Mouse (Mus musculus) limb, embryonic 11.5 days (tissue): Measurements from ENCODE around the gene Olfr1326-ps1. TPM values are rescaled to one million over a fixed set of nuclear protein-coding genes. Genes with fewer than 3 reads are reported as not detected.

Experiments
- ATAC-seq: fragments of 200-750 bp; cut with Nextera tagmentation; 2 replicates; pipeline ENCODE4 v1.8.0; 2017; ENCODE audit warnings: low read depth; ENCODE audit not compliant: insufficient number of reproducible peaks, low FRiP score, low TSS enrichment
- DNase-seq: peaks from one replicate; pipeline ENCODE4 v3.0.0-alpha.2; 2015; ENCODE audit warnings: low spot score
- H3K27ac ChIP-seq: fragments of 300-500 bp; sonication (generic); replicated peaks from 2 replicates; pipeline ENCODE4 v1.5.1; 2014; ENCODE audit warnings: low read depth, mild to moderate bottlenecking, low read length
- H3K27me3 ChIP-seq: fragments of 300-500 bp; sonication (generic); 2 replicates; pipeline ENCODE4 v1.6.1; 2014; ENCODE audit warnings: mild to moderate bottlenecking, low read length, mixed read lengths; ENCODE audit not compliant: control insufficient read depth, insufficient read depth
- H3K36me3 ChIP-seq: fragments of 300-500 bp; sonication (generic); 2 replicates; pipeline ENCODE4 v1.6.1; 2014; ENCODE audit warnings: mild to moderate bottlenecking, low read length, moderate library complexity, mixed read lengths; ENCODE audit not compliant: control insufficient read depth, insufficient read depth
- H3K4me1 ChIP-seq: fragments of 300-500 bp; sonication (generic); 2 replicates; pipeline ENCODE4 v1.6.1; 2014; ENCODE audit warnings: low read length, mixed read lengths; ENCODE audit not compliant: control insufficient read depth, insufficient read depth
- H3K4me2 ChIP-seq: fragments of 300-500 bp; sonication (generic); 2 replicates; pipeline ENCODE4 v1.6.1; 2014; ENCODE audit warnings: low read depth, mild to moderate bottlenecking, moderate library complexity; ENCODE audit not compliant: severe bottlenecking
- H3K4me3 ChIP-seq: fragments of 300-500 bp; sonication (generic); 2 replicates; pipeline ENCODE4 v1.5.1; 2014; ENCODE audit warnings: low read depth, low read length
- H3K9ac ChIP-seq: fragments of 300-500 bp; sonication (generic); 2 replicates; pipeline ENCODE4 v1.6.1; 2014; ENCODE audit warnings: mild to moderate bottlenecking, low read length
- H3K9me3 ChIP-seq: fragments of 300-500 bp; sonication (generic); 2 replicates; pipeline ENCODE4 v1.6.1; 2016; ENCODE audit warnings: low read length; ENCODE audit not compliant: control insufficient read depth
- WGBS: fragments of 180-500 bp; shearing (Covaris S2); extraction: QIAGEN DNeasy Blood & Tissue Kit; methylation state at CpG from one replicate; pipeline ENCODE4 v1.1.7; 2014; 5-methylcytosine and 5-hydroxymethylcytosine counted together
- polyA plus RNA-seq: library from polyadenylated mRNA; unstranded; fragments of >200 nt; fragmentation: Nextera tagmentation; extraction: Ambion mirVana; gene quantifications from 2 replicates; pipeline ENCODE4 v1.2.1, GENCODE M21; 2014

Olfr1326-ps1 gene
- polyA plus RNA-seq, result not detected in 2 replicates

DNA sequence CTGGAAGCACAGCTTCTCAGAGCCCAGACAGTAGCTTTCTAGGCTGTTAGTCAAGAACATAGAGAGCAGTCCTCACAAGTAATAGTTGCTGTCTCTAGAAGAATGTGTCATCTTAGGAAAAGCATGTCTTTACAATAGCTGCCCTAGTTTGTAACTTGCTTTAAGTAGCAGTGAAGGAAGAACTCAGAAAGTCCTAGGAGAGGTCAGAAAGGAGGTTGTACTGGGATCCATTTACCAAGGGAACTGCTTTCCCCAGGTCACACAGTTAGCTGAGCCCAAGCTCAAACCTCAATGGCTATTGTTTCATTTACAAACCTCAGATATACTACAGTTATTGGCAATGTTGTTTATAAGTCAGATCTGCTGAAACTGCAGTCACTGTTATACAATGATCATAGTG lies at the start of gene Olfr1326-ps1:
Gene Olfr1326-ps1 (minus strand): TSS at position 101 of the 400 bp plus-strand sequence.
- Histone ChIP-seq H3K9ac (no peak within 1 kb of the TSS), H3K27me3 (no peaks in the 10 kb centered on the region), H3K4me1 (no peaks in the 10 kb centered on the region), H3K27ac (no peak within 1 kb of the TSS), H3K4me3 (no peak within 1 kb of the TSS), H3K9me3 (no peaks in the 10 kb centered on the region), H3K4me2 (no peak within 1 kb of the TSS), H3K36me3 (no peaks in the 10 kb centered on the region)
- DNase-seq, result no peak
- no peak for ATAC-seq

- no peak within 1 kb of the TSS for H3K4me3 ChIP-seq
- H3K9me3 ChIP-seq, result no peaks in the 10 kb centered on the region
- H3K4me1 ChIP-seq, result no peaks in the 10 kb centered on the region
- no peak within 1 kb of the TSS for H3K4me2 ChIP-seq
- no peak for ATAC-seq
- H3K27ac ChIP-seq, result no peak within 1 kb of the TSS
- H3K9ac ChIP-seq, result no peak within 1 kb of the TSS
- WGBS, result 87% methylated on average over 2 of the region's 2 CpGs
- DNase-seq, result no peak
- no peaks in the 10 kb centered on the region for H3K36me3 ChIP-seq
- H3K27me3 ChIP-seq, result no peaks in the 10 kb centered on the region
Measured at GRCm38 (mm10) chrX:74592379-74592778, 17.7 kb upstream of the Olfr1326-ps1 start, which contains the start of gene Olfr1325. Gene Olfr1325, plus strand, starts transcription at chrX:74592679.

Other genes with a start within 250 kb of the Olfr1326-ps1 start
- 10.5 and 12.9 TPM in 2 replicates for gene Plxna3, start 245.8 kb downstream of the Olfr1326-ps1 start, polyA plus RNA-seq
- 121 and 122 TPM in 2 replicates for gene Lage3, start 221.3 kb downstream of the Olfr1326-ps1 start, polyA plus RNA-seq
- 54.6 and 56.7 TPM in 2 replicates for gene Ubl4a, start 201.7 kb downstream of the Olfr1326-ps1 start, polyA plus RNA-seq
- 10.8 and 15.2 TPM in 2 replicates for gene Slc10a3, start 201.5 kb downstream of the Olfr1326-ps1 start, polyA plus RNA-seq
- 26.0 and 29.4 TPM in 2 replicates for gene Fam3a, start 181.6 kb downstream of the Olfr1326-ps1 start, polyA plus RNA-seq
- 19.1 and 23.7 TPM in 2 replicates for gene Ikbkg, start 181.6 kb downstream of the Olfr1326-ps1 start, polyA plus RNA-seq
- 49.1 and 57.9 TPM in 2 replicates for gene G6pdx, start 145.7 kb downstream of the Olfr1326-ps1 start, polyA plus RNA-seq
- gene Gm6880, start 93.5 kb downstream of the Olfr1326-ps1 start, polyA plus RNA-seq, result 0.43 TPM in 1 of 2 replicates, not detected in the other
- not detected in 2 replicates for gene Olfr1325, start 17.8 kb upstream of the Olfr1326-ps1 start, polyA plus RNA-seq
- gene Gm5640, start 70.7 kb upstream of the Olfr1326-ps1 start, polyA plus RNA-seq, result not detected in 2 replicates
- not detected in 2 replicates for gene Gm6890, start 166.0 kb upstream of the Olfr1326-ps1 start, polyA plus RNA-seq